In the genomic region with DNA sequence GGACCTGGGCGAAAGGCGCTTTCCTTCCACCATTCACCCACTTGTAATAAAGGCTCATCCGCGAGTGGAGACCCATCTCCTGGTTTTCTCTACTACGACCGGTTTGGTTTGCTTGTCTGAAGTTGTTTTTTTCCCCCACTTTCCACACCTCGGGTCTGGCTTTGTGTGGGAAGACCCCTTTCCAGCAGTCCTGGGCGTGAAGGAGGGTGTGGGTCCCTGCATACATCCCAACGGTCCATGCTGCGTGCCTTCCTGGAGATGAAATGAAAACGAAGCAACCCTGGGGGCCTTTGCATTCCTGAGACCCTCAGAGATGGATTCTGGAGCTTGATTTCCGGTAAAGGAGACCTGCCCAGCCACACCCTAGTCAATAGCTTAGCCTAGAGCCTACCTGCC, we compare ENCODE assay signal across 8 mouse cellular contexts. TPM values are rescaled to one million over a fixed set of nuclear protein-coding genes. Genes with fewer than 3 reads are reported as not detected.
A peak's percentile ranks its signal among the peaks of the same experiment; 100 is the strongest.
DNase-seq lines count a peak whose midpoint lies in the region; ATAC-seq and TF ChIP-seq lines count a peak whose summit lies in the region.

No protein-coding gene starts in this region.

- 0 out of 2 replicates have a peak, but pooled peaks cover 4% of the 10 kb centered on the region for H3K4me1 ChIP-seq in stomach, postnatal 0 days (replicated peaks; ENCODE audit: control insufficient read depth, insufficient read depth)

- H3K36me3 ChIP-seq in stomach, postnatal 0 days (ENCODE audit: control insufficient read depth, insufficient read depth, low read length): no peaks in the 10 kb centered on the region

- no peak for TF ChIP-seq CTCF in stomach, postnatal 0 days (IDR thresholded peaks at IDR 0.05; ENCODE audit: low read depth)

- DNase-seq in cerebellum, postnatal 36 days: peak; percentile 19 to 39
- DNase-seq in 3T3-L1 (ENCODE audit: low read depth, low spot score) (peak; percentile 43), liver (peak; percentile 52)
- DNase-seq in stomach, postnatal 0 days (ENCODE audit: low spot score): peak; percentile 30
- no peak for DNase-seq in urinary bladder, postnatal 10 days (ENCODE audit: low spot score)
- no peak for DNase-seq in right cerebral cortex, adult 18-20 months

- H3K4me2 ChIP-seq in stomach, postnatal 0 days (replicated peaks; ENCODE audit: low read depth): peak overlapping the region; percentile 89

- no peak for TF ChIP-seq EP300 in stomach, postnatal 0 days (optimal IDR thresholded peaks at IDR 0.05)

- H3K27ac ChIP-seq in stomach, postnatal 0 days (replicated peaks): peak overlapping the region; percentile 98

- WGBS in stomach, postnatal 0 days: under 1% methylated on average over 12 of the region's 12 CpGs

- H3K4me3 ChIP-seq in stomach, postnatal 0 days (ENCODE audit: low read depth, low read length): peak overlapping the region; percentile 73

- no peaks in the 10 kb centered on the region for H3K27me3 ChIP-seq in stomach, postnatal 0 days (ENCODE audit: control insufficient read depth, insufficient read depth, low read length)

- no peaks in the 10 kb centered on the region for H3K9me3 ChIP-seq in stomach, postnatal 0 days (ENCODE audit: control insufficient read depth, low read length)

- no peak for ATAC-seq in cerebellum, adult (ENCODE audit: insufficient number of reproducible peaks, low FRiP score, low TSS enrichment)
- ATAC-seq in erythroid progenitor cell, adult 5-6 weeks (replicated peaks; ENCODE audit: low FRiP score, poor library complexity, severe bottlenecking): 0 out of 2 replicates have a peak, but pooled peaks have one; percentile 27
- no peak for ATAC-seq in stomach, postnatal 0 days (ENCODE audit: low FRiP score, low TSS enrichment)

- H3K9ac ChIP-seq in stomach, postnatal 0 days (ENCODE audit: low read length): peak overlapping the region; percentile 88

RNA-seq across cellular contexts. Expression of a gene that starts 0.8 kb away (rescaled TPM):
- total RNA-seq in erythroid progenitor cell, adult 5-6 weeks (2015; ENCODE audit: low replicate concordance): 322 and 398 TPM in 2 replicates
- total RNA-seq in erythroid progenitor cell, adult 5-6 weeks (2017; ENCODE audit: low replicate concordance): 229 and 280 TPM in 2 replicates
- 214 and 219 TPM in 2 replicates for polyA plus RNA-seq in stomach, postnatal 0 days (2015; fragmentation: Nextera tagmentation; extraction: Ambion mirVana)

Comparison
In these comparisons a context has a peak if more than half of its experiments do, and no peak if none do; other contexts are left out.
1. DNase-seq: peak in cerebellum, postnatal 36 days (2 of 2), 3T3-L1 (single experiment), liver (single experiment) and stomach, postnatal 0 days (single experiment); none in urinary bladder, postnatal 10 days (single experiment) and right cerebral cortex, adult 18-20 months (single experiment).